Mouse (Mus musculus): ENCODE data around the gene Wif1. TPM values are rescaled to one million over a fixed set of nuclear protein-coding genes. Genes with fewer than 3 reads are reported as not detected.

Gene Wif1
- polyA plus RNA-seq, 1 experiment from 2014 or later, result 0.57 TPM

Other genes with a start within 250 kb of the Wif1 start
- 11.2 and 14.0 TPM in 2 replicates for gene Msrb3, start 134.9 kb upstream of the Wif1 start, polyA plus RNA-seq (2015; fragmentation: Nextera tagmentation; extraction: Ambion mirVana)
- gene Lemd3, start 54.6 kb upstream of the Wif1 start, polyA plus RNA-seq (2015; fragmentation: Nextera tagmentation; extraction: Ambion mirVana), result 1.6 and 1.8 TPM in 2 replicates

Measured in intestine, embryonic 16.5 days (tissue).